Mouse (Mus musculus): ENCODE data around the gene Psmb11. TPM values are rescaled to one million over a fixed set of nuclear protein-coding genes. Genes with fewer than 3 reads are reported as not detected.
A peak's percentile ranks its signal among the peaks of the same experiment; 100 is the strongest.

Psmb11 gene
- total RNA-seq, 2 experiments from 2014 or later: 0.22 to 0.28 TPM

- Histone ChIP-seq H3K4me3 (no peak overlapping the region; the same call in 1 of the 2 replicates), H3K27ac (no peak overlapping the region)
- peak; percentile 88 to 89 for DNase-seq (ENCODE audit: low spot score in 2 of 2)
- peak; percentile 96 for TF ChIP-seq CTCF (conservative IDR thresholded peaks at IDR 0.05)
These were observed 29.6 kb downstream of the Psmb11 start for GRCm38 (mm10) chr14:54650621-54651454.

DNA sequence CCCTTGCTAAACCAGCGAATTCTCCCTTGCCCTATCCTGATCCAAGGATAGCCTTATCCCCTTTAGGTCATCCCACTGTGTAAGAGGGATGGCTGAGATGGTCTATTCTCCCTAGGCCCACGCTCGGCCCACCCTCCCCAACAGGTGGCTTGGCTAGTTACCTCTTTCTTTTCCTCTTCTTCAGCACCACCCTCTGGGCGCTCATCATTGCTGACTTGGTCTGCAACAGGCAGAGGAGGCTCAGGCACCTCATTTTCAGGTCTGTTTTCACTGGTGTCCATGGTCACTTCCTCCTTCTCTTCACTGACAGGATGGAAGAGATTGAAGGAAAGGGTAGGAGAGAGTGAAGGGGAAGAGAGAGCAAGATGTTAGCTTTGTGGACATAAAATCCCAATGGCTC, 30.3 kb downstream of the Psmb11 start:
- no peak overlapping the region for H3K27ac ChIP-seq
- no peak overlapping the region for H3K4me3 ChIP-seq
- no peak for DNase-seq (ENCODE audit: low spot score in 2 of 2)
- no peak for TF ChIP-seq CTCF (conservative IDR thresholded peaks at IDR 0.05)

DNA sequence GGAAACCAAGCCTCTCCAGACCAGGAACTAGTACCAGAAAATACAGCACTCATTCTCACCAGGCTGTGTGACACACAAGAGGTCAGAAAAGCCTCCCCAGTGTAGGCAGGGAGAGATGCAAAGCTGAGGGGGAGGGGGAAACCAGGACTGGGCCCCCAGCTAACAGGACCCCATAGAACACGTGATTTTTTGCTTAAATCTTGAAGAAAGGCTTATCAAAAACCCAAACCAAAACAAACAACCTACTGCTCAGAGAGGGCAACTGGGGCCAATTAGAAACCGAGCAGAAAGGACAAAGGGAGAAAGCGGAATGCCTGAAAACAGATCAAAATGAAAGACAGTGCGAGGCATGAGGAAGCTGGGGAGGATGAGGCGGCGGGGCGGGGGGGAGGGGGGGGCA, 31.6 kb downstream of the Psmb11 start:
- no peak for DNase-seq (ENCODE audit: low spot score in 2 of 2)
- Histone ChIP-seq H3K27ac (peak overlapping the region; percentile 94), H3K4me3 (peak overlapping the region; percentile 86)
- no peak for TF ChIP-seq CTCF (conservative IDR thresholded peaks at IDR 0.05)

GRCm38 (mm10) chr14:54653496-54653895, 32.3 kb downstream of the Psmb11 start:
- TF ChIP-seq CTCF (conservative IDR thresholded peaks at IDR 0.05): no peak
- peak overlapping the region; percentile 94 for H3K27ac ChIP-seq

DNA sequence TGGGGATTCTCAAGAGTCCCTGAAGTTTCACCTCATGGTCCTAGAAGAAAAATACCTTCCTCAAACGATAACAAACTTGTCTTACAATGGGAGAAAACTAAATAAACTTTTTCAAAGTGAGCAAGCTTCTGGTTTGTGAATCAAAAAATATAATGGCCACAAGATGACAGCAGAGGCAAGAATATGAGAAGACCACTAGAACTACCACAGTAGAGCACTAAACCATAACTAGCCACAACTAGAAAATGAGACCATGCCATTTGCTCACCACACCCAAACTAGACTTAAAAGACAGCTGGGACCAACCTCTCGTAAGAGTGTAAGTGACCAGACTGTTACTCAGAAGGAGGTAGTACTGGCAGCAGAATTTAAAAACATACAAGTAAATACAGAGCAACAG, 38.8 kb downstream of the Psmb11 start:
- Histone ChIP-seq H3K27ac (no peak overlapping the region), H3K4me3 (no peak overlapping the region)
- no peak for DNase-seq (ENCODE audit: low spot score in 2 of 2)
- peak; percentile 75 for TF ChIP-seq CTCF (conservative IDR thresholded peaks at IDR 0.05)

More at GRCm38 (mm10) chr14:54653496-54653895, 32.3 kb downstream of the Psmb11 start:
- DNase-seq (ENCODE audit: low spot score in 2 of 2): peak; percentile 83 to 87
- H3K4me3 ChIP-seq: peak overlapping the region; percentile 86

GRCm38 (mm10) chr14:54664477-54665222, 43.4 kb downstream of the Psmb11 start:
- TF ChIP-seq CTCF (conservative IDR thresholded peaks at IDR 0.05): no peak
- no peak for DNase-seq (ENCODE audit: low spot score in 2 of 2)
- Histone ChIP-seq H3K27ac (peak overlapping the region; percentile 54), H3K4me3 (no peak overlapping the region)

DNA sequence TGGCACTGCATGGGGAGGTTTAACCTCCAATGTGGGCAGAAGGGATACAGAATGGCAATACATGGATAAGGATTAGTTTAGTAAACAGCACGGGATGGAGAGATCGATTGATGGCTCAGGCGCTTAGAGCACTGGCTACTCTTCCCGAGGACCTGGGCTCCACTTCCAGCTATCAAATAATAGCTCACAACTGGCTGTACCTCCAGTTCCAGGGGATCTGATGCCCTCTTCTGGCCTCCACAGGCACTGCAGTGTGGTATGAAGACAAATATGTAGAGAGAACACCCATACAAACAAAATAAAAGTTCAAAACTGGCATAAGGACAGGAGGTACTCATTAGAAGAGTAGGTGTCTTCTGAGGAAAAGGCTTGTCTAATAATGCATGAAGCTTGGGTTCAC, 48.1 kb downstream of the Psmb11 start:
- TF ChIP-seq CTCF (conservative IDR thresholded peaks at IDR 0.05): peak; percentile 86
- peak in 1 of 2 experiments; percentile 59 for DNase-seq (ENCODE audit: low spot score in 2 of 2)
- H3K4me3 ChIP-seq: no peak overlapping the region
- H3K27ac ChIP-seq: no peak overlapping the region

GRCm38 (mm10) chr14:54674317-54674716, 53.1 kb downstream of the Psmb11 start:
- TF ChIP-seq CTCF (conservative IDR thresholded peaks at IDR 0.05): no peak
- Histone ChIP-seq H3K4me3 (no peak overlapping the region), H3K27ac (peak overlapping the region; percentile 48; the same call in 1 of the 2 replicates)
- no peak for DNase-seq (ENCODE audit: low spot score in 2 of 2)

- DNase-seq (ENCODE audit: low spot score in 2 of 2): peak in 1 of 2 experiments; percentile 47
- H3K4me3 ChIP-seq: no peak overlapping the region
- TF ChIP-seq CTCF (conservative IDR thresholded peaks at IDR 0.05): no peak
- H3K27ac ChIP-seq: peak overlapping the region; percentile 9; the same call in 1 of the 2 replicates
These were observed 55.1 kb downstream of the Psmb11 start for GRCm38 (mm10) chr14:54676290-54676689.

- no peak for TF ChIP-seq CTCF (conservative IDR thresholded peaks at IDR 0.05)
- Histone ChIP-seq H3K4me3 (no peak overlapping the region), H3K27ac (no peak overlapping the region)
These were observed 57.5 kb downstream of the Psmb11 start for GRCm38 (mm10) chr14:54678657-54679304.

More at GRCm38 (mm10) chr14:54678657-54679304, 57.5 kb downstream of the Psmb11 start:
- no peak for DNase-seq (ENCODE audit: low spot score in 2 of 2)

Small RNAs within 50 kb of the gene (microRNA-seq; reads per million reads assigned to microRNA genes)
- gene Mir686: 0 reads per million in 2 experiments
- gene Mir6948: 0.32 to 1.7 reads per million in 2 experiments

Other genes starting within 250 kb of the Psmb11 start
- gene Slc7a7, start 203.7 kb upstream of the Psmb11 start, total RNA-seq (2021): 1 to 10 TPM; 1.4 to 2.0 TPM
- gene Mrpl52, start 194.5 kb upstream of the Psmb11 start, total RNA-seq (2021): 100 to 1,000 TPM in 1 of 2 experiments, 10 to 100 TPM in 1; 99.8 to 101 TPM
- gene Mmp14, start 189.8 kb upstream of the Psmb11 start, total RNA-seq (2021): 10 to 100 TPM; 16.1 to 18.4 TPM
- 10 to 100 TPM; 28.5 to 30.3 TPM for gene Lrp10, start 157.3 kb upstream of the Psmb11 start, total RNA-seq (2021)
- gene Rem2, start 145.3 kb upstream of the Psmb11 start, total RNA-seq (2021): 10 to 100 TPM; 23.9 to 24.0 TPM
- 10 to 100 TPM; 47.3 to 53.6 TPM for gene Prmt5, start 103.9 kb upstream of the Psmb11 start, total RNA-seq (2021)
- gene Haus4, start 66.8 kb upstream of the Psmb11 start, total RNA-seq (2021): 1 to 10 TPM; 4.4 to 4.8 TPM
- 1 to 10 TPM; 1.1 to 1.8 TPM for gene Ajuba, start 43.9 kb upstream of the Psmb11 start, total RNA-seq (2021)
- 1 to 10 TPM; 5.8 to 7.1 TPM for gene 4931414P19Rik, start 15.4 kb upstream of the Psmb11 start, total RNA-seq (2021)
- gene Psmb5, start 3.4 kb upstream of the Psmb11 start, total RNA-seq (2021): 100 to 1,000 TPM; 199 to 218 TPM
- not detected for gene Gm17606, start 19.5 kb downstream of the Psmb11 start, total RNA-seq (2021)
- 10 to 100 TPM; 22.5 to 27.5 TPM for gene Cdh24, start 19.9 kb downstream of the Psmb11 start, total RNA-seq (2021)
- 10 to 100 TPM; 20.8 to 22.1 TPM for gene 1700123O20Rik, start 64.8 kb downstream of the Psmb11 start, total RNA-seq (2021)
- 100 to 1,000 TPM; 223 to 242 TPM for gene Acin1, start 65.5 kb downstream of the Psmb11 start, total RNA-seq (2021)
- not detected for gene Gm29776, start 77.4 kb downstream of the Psmb11 start, total RNA-seq (2021)
- not detected for gene Cebpe, start 90.7 kb downstream of the Psmb11 start, total RNA-seq (2021)
- 10 to 100 TPM; 49.4 to 54.1 TPM for gene Slc7a8, start 160.5 kb downstream of the Psmb11 start, total RNA-seq (2021)
- gene Rnf212b, start 192.7 kb downstream of the Psmb11 start, total RNA-seq (2021): not detected
- gene Homez, start 249.5 kb downstream of the Psmb11 start, total RNA-seq (2021): 10 to 100 TPM; 22.0 to 22.2 TPM